Mouse (Mus musculus) midbrain, embryonic 13.5 days (tissue): ENCODE results near the gene Oas1d. TPM values are rescaled to one million over a fixed set of nuclear protein-coding genes. Genes with fewer than 3 reads are reported as not detected.
"Not testable (repeated sequence)": the region's sequence is repeated elsewhere in the genome, so short reads cannot be mapped to it uniquely, and the experiment has no call there.

ENCODE experiments used
- ATAC-seq: fragments of 200-750 bp; cut with Nextera tagmentation; 2 replicates; pipeline ENCODE4 v1.8.0; 2017; ENCODE audit warnings: mild to moderate bottlenecking, moderate TSS enrichment, moderate library complexity
- H3K27ac ChIP-seq: fragments of 300-500 bp; sonication (generic); 2 replicates; pipeline ENCODE4 v1.5.1; 2015; ENCODE audit warnings: inconsistent platforms, mild to moderate bottlenecking, moderate library complexity
- H3K27me3 ChIP-seq: fragments of 300-500 bp; sonication (generic); 2 replicates; pipeline ENCODE4 v1.6.1; 2015; ENCODE audit warnings: mild to moderate bottlenecking, inconsistent platforms
- H3K36me3 ChIP-seq: fragments of 300-500 bp; sonication (generic); 2 replicates; pipeline ENCODE4 v1.6.1; 2015; ENCODE audit warnings: mild to moderate bottlenecking, inconsistent platforms
- H3K4me1 ChIP-seq: fragments of 300-500 bp; sonication (generic); replicated peaks from 2 replicates; pipeline ENCODE4 v1.6.1; 2015; ENCODE audit warnings: inconsistent platforms
- H3K4me2 ChIP-seq: fragments of 300-500 bp; sonication (generic); replicated peaks from 2 replicates; pipeline ENCODE4 v1.6.1; 2015; ENCODE audit warnings: moderate library complexity, mild to moderate bottlenecking, inconsistent platforms
- H3K4me3 ChIP-seq: fragments of 300-500 bp; sonication (generic); replicated peaks from 2 replicates; pipeline ENCODE4 v1.5.1; 2015; ENCODE audit warnings: mild to moderate bottlenecking, inconsistent platforms
- H3K9ac ChIP-seq: fragments of 300-500 bp; sonication (generic); replicated peaks from 2 replicates; pipeline ENCODE4 v1.6.1; 2015; ENCODE audit warnings: mild to moderate bottlenecking, inconsistent platforms
- H3K9me3 ChIP-seq: fragments of 300-500 bp; sonication (generic); 2 replicates; pipeline ENCODE4 v1.6.1; 2016; ENCODE audit warnings: mild to moderate bottlenecking, inconsistent platforms
- WGBS: fragments of 180-500 bp; shearing (Covaris S2); methylation state at CpG from one replicate; pipeline ENCODE4 v1.1.7; 2015; 5-methylcytosine and 5-hydroxymethylcytosine counted together
- polyA plus RNA-seq: library from polyadenylated mRNA; unstranded; fragments of >200 nt; fragmentation: Nextera tagmentation; extraction: Ambion mirVana; gene quantifications from 2 replicates; pipeline ENCODE4 v1.2.1, GENCODE M21; 2015

Oas1d gene
- polyA plus RNA-seq, result not detected in 2 replicates

GRCm38 (mm10) chr5:120914204-120914603, at the start of gene Oas1d:
Oas1d (plus strand) TSS chr5:120914536.
- not testable (repeated sequence) for H3K4me3 ChIP-seq, ATAC-seq, H3K4me1 ChIP-seq, H3K27me3 ChIP-seq, H3K4me2 ChIP-seq, H3K36me3 ChIP-seq, H3K9me3 ChIP-seq, H3K27ac ChIP-seq, H3K9ac ChIP-seq
- 53% methylated on average over 7 of the region's 8 CpGs for whole genome bisulfite sequencing

GRCm38 (mm10) chr5:120865336-120865860, 48.9 kb upstream of the Oas1d start:
- Histone ChIP-seq H3K9me3 (no peaks in the 10 kb centered on the region), H3K9ac (no peak overlapping the region), H3K27me3 (no peaks in the 10 kb centered on the region), H3K4me2 (no peak overlapping the region), H3K27ac (no peak overlapping the region), H3K36me3 (no peaks in the 10 kb centered on the region), H3K4me1 (no peaks in the 10 kb centered on the region), H3K4me3 (no peak overlapping the region)
- no peak for ATAC-seq
- 63% methylated on average over 3 of the region's 3 CpGs for WGBS

GRCm38 (mm10) chr5:120869436-120870015, 44.8 kb upstream of the Oas1d start:
- Histone ChIP-seq H3K9ac (no peak overlapping the region), H3K27me3 (no peaks in the 10 kb centered on the region), H3K36me3 (no peaks in the 10 kb centered on the region), H3K9me3 (no peaks in the 10 kb centered on the region), H3K4me1 (no peaks in the 10 kb centered on the region), H3K4me3 (no peak overlapping the region), H3K4me2 (no peak overlapping the region), H3K27ac (no peak overlapping the region)
- ATAC-seq, result no peak
- 88% methylated on average over 7 of the region's 7 CpGs for WGBS

- 0 out of 2 replicates have a peak, but pooled peaks cover under 1% of the 10 kb centered on the region for H3K4me1 ChIP-seq
- H3K9ac ChIP-seq, result no peak overlapping the region
- ATAC-seq, result no peak
- no peak overlapping the region for H3K4me3 ChIP-seq
- 63% methylated on average over 3 of the region's 3 CpGs for WGBS
- H3K27ac ChIP-seq, result no peak overlapping the region
- no peaks in the 10 kb centered on the region for H3K36me3 ChIP-seq
- H3K9me3 ChIP-seq, result no peaks in the 10 kb centered on the region
- H3K4me2 ChIP-seq, result no peak overlapping the region
- no peaks in the 10 kb centered on the region for H3K27me3 ChIP-seq
These were observed 44.3 kb upstream of the Oas1d start for GRCm38 (mm10) chr5:120870081-120870480.

- 83% methylated on average over 7 of the region's 7 CpGs for WGBS
- no peak for ATAC-seq
- Histone ChIP-seq H3K9ac (no peak overlapping the region), H3K4me1 (0 out of 2 replicates have a peak, but pooled peaks cover 3% of the 10 kb centered on the region), H3K4me2 (no peak overlapping the region), H3K27me3 (no peaks in the 10 kb centered on the region), H3K4me3 (no peak overlapping the region), H3K9me3 (no peaks in the 10 kb centered on the region), H3K27ac (no peak overlapping the region), H3K36me3 (no peaks in the 10 kb centered on the region)
These were observed 43.6 kb upstream of the Oas1d start for GRCm38 (mm10) chr5:120870782-120871181.

GRCm38 (mm10) chr5:120871469-120871868, 42.9 kb upstream of the Oas1d start:
- WGBS, result 54% methylated on average over 2 of the region's 2 CpGs
- Histone ChIP-seq H3K4me3 (no peak overlapping the region), H3K9ac (no peak overlapping the region), H3K9me3 (no peaks in the 10 kb centered on the region), H3K27ac (no peak overlapping the region), H3K36me3 (no peaks in the 10 kb centered on the region), H3K27me3 (no peaks in the 10 kb centered on the region), H3K4me1 (0 out of 2 replicates have a peak, but pooled peaks cover 3% of the 10 kb centered on the region), H3K4me2 (no peak overlapping the region)
- ATAC-seq, result no peak

GRCm38 (mm10) chr5:120876839-120877238, 37.5 kb upstream of the Oas1d start:
- H3K27me3 ChIP-seq, H3K4me2 ChIP-seq, H3K9ac ChIP-seq, H3K9me3 ChIP-seq, H3K36me3 ChIP-seq, H3K4me3 ChIP-seq, ATAC-seq, H3K27ac ChIP-seq, H3K4me1 ChIP-seq: not testable (repeated sequence)
- WGBS, result 70% methylated on average over 2 of the region's 3 CpGs

- H3K9me3 ChIP-seq, H3K4me3 ChIP-seq, ATAC-seq, H3K36me3 ChIP-seq, H3K4me2 ChIP-seq, H3K9ac ChIP-seq, H3K27ac ChIP-seq, H3K27me3 ChIP-seq, H3K4me1 ChIP-seq: not testable (repeated sequence)
- 86% methylated on average over 2 of the region's 2 CpGs for WGBS
These were observed 36.9 kb upstream of the Oas1d start for GRCm38 (mm10) chr5:120877407-120877806.

- not testable (repeated sequence) for H3K36me3 ChIP-seq, H3K9ac ChIP-seq, H3K4me2 ChIP-seq, H3K4me1 ChIP-seq, H3K27ac ChIP-seq, H3K4me3 ChIP-seq, H3K9me3 ChIP-seq, ATAC-seq, H3K27me3 ChIP-seq
- 70% methylated on average over 2 of the region's 2 CpGs for WGBS
These were observed 35.5 kb upstream of the Oas1d start for GRCm38 (mm10) chr5:120878803-120879202.

GRCm38 (mm10) chr5:120881681-120882080, 32.7 kb upstream of the Oas1d start:
- 91% methylated on average over 6 of the region's 6 CpGs for WGBS
- not testable (repeated sequence) for H3K27ac ChIP-seq, H3K27me3 ChIP-seq, H3K4me3 ChIP-seq, H3K9ac ChIP-seq, H3K4me1 ChIP-seq, H3K9me3 ChIP-seq, H3K4me2 ChIP-seq, H3K36me3 ChIP-seq, ATAC-seq

GRCm38 (mm10) chr5:120887413-120887812, 26.9 kb upstream of the Oas1d start, which contains the start of gene Oas1g:
Oas1g (minus strand) TSS chr5:120887613.
- H3K4me3 ChIP-seq, H3K27me3 ChIP-seq, ATAC-seq, H3K9me3 ChIP-seq, H3K4me2 ChIP-seq, H3K36me3 ChIP-seq, H3K4me1 ChIP-seq, H3K9ac ChIP-seq, H3K27ac ChIP-seq: not testable (repeated sequence)
- 47% methylated on average over 7 of the region's 9 CpGs for WGBS

GRCm38 (mm10) chr5:120887831-120888230, 26.5 kb upstream of the Oas1d start:
- no peak overlapping the region for H3K9ac ChIP-seq
- no peaks in the 10 kb centered on the region for H3K4me1 ChIP-seq
- no peak overlapping the region for H3K4me3 ChIP-seq
- no peaks in the 10 kb centered on the region for H3K27me3 ChIP-seq
- H3K27ac ChIP-seq, result no peak overlapping the region
- no peaks in the 10 kb centered on the region for H3K36me3 ChIP-seq
- H3K4me2 ChIP-seq, result no peak overlapping the region
- no peak for ATAC-seq
- 57% methylated on average over 6 of the region's 6 CpGs for WGBS
- H3K9me3 ChIP-seq, result no peaks in the 10 kb centered on the region

- H3K4me2 ChIP-seq, H3K4me1 ChIP-seq, ATAC-seq, H3K36me3 ChIP-seq, H3K9me3 ChIP-seq, H3K27me3 ChIP-seq, H3K9ac ChIP-seq, H3K27ac ChIP-seq, H3K4me3 ChIP-seq: not testable (repeated sequence)
- 52% methylated on average over 4 of the region's 4 CpGs for WGBS
These were observed 26.0 kb upstream of the Oas1d start for GRCm38 (mm10) chr5:120888294-120888815.
